Mouse (Mus musculus): ENCODE data around the gene Cnih2. TPM values are rescaled to one million over a fixed set of nuclear protein-coding genes. Genes with fewer than 3 reads are reported as not detected.

Gene Cnih2
- under 1 TPM in 2 of 4 experiments, not detected in 2; 0.19 to 0.27 TPM for total RNA-seq (2022)

- DNase-seq (ENCODE audit: low spot score) = no peak
Measured at GRCm38 (mm10) chr19:5098363-5099143, at the start of gene Cnih2. Gene Cnih2, minus strand, starts transcription at chr19:5098521.

- DNase-seq (ENCODE audit: low spot score) = peak; percentile 37
Measured at GRCm38 (mm10) chr19:5139640-5140039, 41.3 kb upstream of the Cnih2 start.

- DNase-seq (ENCODE audit: low spot score) = no peak
Measured at GRCm38 (mm10) chr19:5131237-5131636, 32.9 kb upstream of the Cnih2 start.

- DNase-seq (ENCODE audit: low spot score) = no peak
Measured at GRCm38 (mm10) chr19:5129770-5130169, 31.4 kb upstream of the Cnih2 start.

GRCm38 (mm10) chr19:5124055-5124614 is 25.8 kb upstream of the Cnih2 start:
- no peak for DNase-seq (ENCODE audit: low spot score)

- no peak for DNase-seq (ENCODE audit: low spot score)
Measured at GRCm38 (mm10) chr19:5123241-5123640, 24.9 kb upstream of the Cnih2 start.

- no peak for DNase-seq (ENCODE audit: low spot score)
Measured at GRCm38 (mm10) chr19:5122492-5122891, 24.2 kb upstream of the Cnih2 start.

- no peak for DNase-seq (ENCODE audit: low spot score)
Measured at GRCm38 (mm10) chr19:5118384-5118698, 20.0 kb upstream of the Cnih2 start, which contains the start of gene Klc2. Gene Klc2, minus strand, starts transcription at chr19:5118560.

GRCm38 (mm10) chr19:5117494-5118383 is 19.4 kb upstream of the Cnih2 start:
- peak; percentile 81 for DNase-seq (ENCODE audit: low spot score)

- no peak for DNase-seq (ENCODE audit: low spot score)
Measured at GRCm38 (mm10) chr19:5113783-5114182, 15.5 kb upstream of the Cnih2 start.

GRCm38 (mm10) chr19:5109659-5110453 is 11.5 kb upstream of the Cnih2 start:
- DNase-seq (ENCODE audit: low spot score) = no peak

GRCm38 (mm10) chr19:5108702-5109101 is 10.4 kb upstream of the Cnih2 start:
- DNase-seq (ENCODE audit: low spot score) = no peak

- peak; percentile 40 for DNase-seq (ENCODE audit: low spot score)
Measured at GRCm38 (mm10) chr19:5108271-5108575, 9.9 kb upstream of the Cnih2 start.

GRCm38 (mm10) chr19:5107556-5108270 is 9.4 kb upstream of the Cnih2 start:
- DNase-seq (ENCODE audit: low spot score) = no peak

- DNase-seq (ENCODE audit: low spot score) = peak; percentile 98
Measured at GRCm38 (mm10) chr19:5106731-5107191, 8.4 kb upstream of the Cnih2 start, which contains the start of gene Rab1b. Gene Rab1b, minus strand, starts transcription at chr19:5107072.

GRCm38 (mm10) chr19:5106074-5106473 is 7.8 kb upstream of the Cnih2 start:
- no peak for DNase-seq (ENCODE audit: low spot score)

GRCm38 (mm10) chr19:5097521-5098362 is 579 bp downstream of the Cnih2 start:
- DNase-seq (ENCODE audit: low spot score) = no peak

- no peak for DNase-seq (ENCODE audit: low spot score)
Measured at GRCm38 (mm10) chr19:5095887-5096474, 2.3 kb downstream of the Cnih2 start.

GRCm38 (mm10) chr19:5094746-5095417 is 3.4 kb downstream of the Cnih2 start:
- DNase-seq (ENCODE audit: low spot score) = no peak
